Mouse (Mus musculus): ENCODE data around the gene Gm5617. TPM values are rescaled to one million over a fixed set of nuclear protein-coding genes. Genes with fewer than 3 reads are reported as not detected.

Gm5617 gene
- 30.0 and 32.1 TPM in 2 replicates for polyA plus RNA-seq (2015; fragmentation: Nextera tagmentation; extraction: Ambion mirVana)

DNA sequence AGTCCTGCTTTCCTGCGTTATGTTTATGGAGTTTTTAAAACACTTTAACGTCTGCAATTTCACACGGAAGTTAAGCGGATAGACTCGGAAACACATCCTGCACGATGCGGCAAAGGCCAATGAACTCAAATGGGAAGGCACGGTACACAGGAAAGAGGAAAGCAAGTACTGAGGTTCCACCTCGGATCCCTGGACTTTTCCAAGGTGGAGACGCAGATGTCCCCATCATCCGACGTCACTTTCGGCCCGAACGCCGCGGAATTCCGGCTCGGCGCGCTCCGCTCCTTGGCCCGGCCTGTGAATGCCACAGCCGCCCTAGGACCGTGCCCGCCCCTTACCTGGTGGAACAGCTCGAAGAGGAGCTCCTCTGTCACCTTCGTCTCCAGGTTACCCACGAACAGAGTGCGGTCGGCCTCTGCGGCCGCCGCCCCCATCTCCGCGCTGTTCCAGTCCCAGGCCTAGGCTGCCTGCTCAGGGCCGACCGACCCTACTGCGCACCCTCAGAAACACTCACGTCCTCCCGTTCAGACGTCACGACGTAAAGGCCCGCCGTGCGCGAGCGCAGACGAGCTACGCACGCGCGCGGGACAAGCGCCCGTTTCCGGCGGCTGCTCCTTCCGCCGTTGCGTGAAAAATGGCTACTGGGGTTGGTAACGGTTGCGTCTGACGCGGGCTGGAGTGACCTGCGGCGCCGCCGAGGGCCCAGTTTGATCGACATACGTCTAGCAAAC is at the start of gene Gm5617, which contains the start of gene Rbm7:
Gene Gm5617 (plus strand): TSS at position 626 of the 731 bp plus-strand sequence.
Gene Rbm7 (minus strand): TSS at position 483 of the 731 bp plus-strand sequence.
- no peaks in the 10 kb centered on the region for H3K27me3 ChIP-seq (replicated peaks; ENCODE audit: control insufficient read depth, insufficient read depth, low read length)
- H3K4me1 ChIP-seq (ENCODE audit: control insufficient read depth, insufficient read depth, low read length) = peaks cover 10% of the 10 kb centered on the region; the same call in 1 of the 2 replicates
- H3K36me3 ChIP-seq (ENCODE audit: control insufficient read depth, insufficient read depth, low read length) = peaks cover 10% of the 10 kb centered on the region; the same call in 1 of the 2 replicates
- peak within 1 kb of the TSS; percentile 95 for H3K27ac ChIP-seq (ENCODE audit: low read length)
- under 1% methylated on average over 72 of the region's 72 CpGs for WGBS
- peak within 1 kb of the TSS; percentile 95 for H3K9ac ChIP-seq (ENCODE audit: low read depth, low read length)
- peak; percentile 100 for ATAC-seq
- H3K4me3 ChIP-seq (ENCODE audit: low read length) = peak within 1 kb of the TSS; percentile 82
- peak within 1 kb of the TSS; percentile 77 for H3K4me2 ChIP-seq (ENCODE audit: low read depth, low read length)
- no peaks in the 10 kb centered on the region for H3K9me3 ChIP-seq (ENCODE audit: control insufficient read depth, low read length)

DNA sequence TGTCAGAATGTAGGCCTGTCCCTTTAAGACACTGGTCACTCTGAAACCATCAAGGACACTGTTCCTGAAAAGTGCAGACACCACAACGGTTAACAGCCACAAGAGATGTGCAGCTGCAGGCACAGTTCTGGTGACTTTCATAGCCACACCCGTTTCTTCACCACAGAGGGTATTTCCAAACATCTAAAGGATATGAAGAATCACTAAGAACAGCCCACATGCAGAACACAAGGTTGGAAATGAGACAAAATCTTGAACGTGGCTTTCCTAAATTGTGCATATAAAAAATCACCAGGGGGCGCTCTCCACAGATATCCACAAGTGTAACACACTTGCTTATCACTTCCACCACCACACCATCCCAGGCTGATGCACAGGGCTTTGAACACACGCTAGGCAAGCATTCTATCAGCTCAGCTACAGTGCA is 47.4 kb upstream of the Gm5617 start:
- Histone ChIP-seq H3K36me3 (ENCODE audit: control insufficient read depth, insufficient read depth, low read length) (no peaks in the 10 kb centered on the region), H3K4me1 (ENCODE audit: control insufficient read depth, insufficient read depth, low read length) (no peaks in the 10 kb centered on the region), H3K4me2 (ENCODE audit: low read depth, low read length) (no peak overlapping the region), H3K9ac (ENCODE audit: low read depth, low read length) (no peak overlapping the region), H3K9me3 (ENCODE audit: control insufficient read depth, low read length) (no peaks in the 10 kb centered on the region), H3K27ac (ENCODE audit: low read length) (no peak overlapping the region), H3K27me3 (replicated peaks; ENCODE audit: control insufficient read depth, insufficient read depth, low read length) (no peaks in the 10 kb centered on the region), H3K4me3 (ENCODE audit: low read length) (no peak overlapping the region)
- 38% methylated on average over 5 of the region's 5 CpGs for WGBS
- ATAC-seq = no peak

DNA sequence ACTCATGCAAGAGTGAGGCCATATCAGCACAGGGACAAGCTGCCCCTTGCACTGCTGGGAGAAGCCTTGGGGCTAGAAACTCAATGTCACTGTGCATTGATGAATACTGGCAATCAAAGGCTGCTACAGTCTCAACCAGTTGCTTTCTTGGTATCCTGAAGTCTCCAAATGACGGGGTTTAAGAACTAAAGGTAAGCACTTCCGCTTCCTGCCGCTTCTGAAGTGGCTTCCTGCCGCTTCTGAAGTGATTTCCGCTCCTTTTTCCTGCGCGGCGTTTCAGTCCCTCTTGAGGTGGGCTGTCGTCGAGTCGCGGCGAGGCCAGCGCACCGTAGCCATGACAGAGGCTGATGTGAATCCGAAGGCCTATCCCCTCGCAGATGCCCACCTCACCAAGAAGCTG is 45.2 kb upstream of the Gm5617 start:
- Histone ChIP-seq H3K4me2 (ENCODE audit: low read depth, low read length) (no peak overlapping the region), H3K4me1 (ENCODE audit: control insufficient read depth, insufficient read depth, low read length) (no peaks in the 10 kb centered on the region), H3K9ac (ENCODE audit: low read depth, low read length) (no peak overlapping the region), H3K4me3 (ENCODE audit: low read length) (no peak overlapping the region), H3K9me3 (ENCODE audit: control insufficient read depth, low read length) (no peaks in the 10 kb centered on the region), H3K36me3 (ENCODE audit: control insufficient read depth, insufficient read depth, low read length) (no peaks in the 10 kb centered on the region), H3K27me3 (replicated peaks; ENCODE audit: control insufficient read depth, insufficient read depth, low read length) (no peaks in the 10 kb centered on the region), H3K27ac (ENCODE audit: low read length) (no peak overlapping the region)
- no peak for ATAC-seq
- WGBS = 93% methylated on average over 17 of the region's 17 CpGs

DNA sequence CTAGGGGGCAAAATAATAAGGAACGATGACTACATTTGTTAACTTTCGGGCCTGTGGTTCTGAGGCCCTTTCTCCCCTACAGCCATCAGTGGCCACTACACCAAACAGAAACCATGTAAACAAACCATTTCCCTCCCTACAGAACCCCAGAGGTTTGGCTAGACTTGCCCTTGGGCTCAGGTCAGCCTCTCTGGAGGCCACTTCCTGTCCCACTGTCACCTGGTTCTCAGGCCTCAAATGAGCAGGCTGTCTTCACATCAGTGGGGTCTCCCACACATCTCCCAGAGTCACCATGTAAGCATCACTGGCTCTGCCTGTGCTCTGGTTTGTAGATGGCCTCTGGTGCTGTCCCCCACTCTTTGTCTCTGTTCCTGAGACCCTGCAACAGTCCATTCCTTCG is 39.3 kb upstream of the Gm5617 start:
- no peak overlapping the region for H3K4me2 ChIP-seq (ENCODE audit: low read depth, low read length)
- 75% methylated on average over 3 of the region's 3 CpGs for WGBS
- no peaks in the 10 kb centered on the region for H3K27me3 ChIP-seq (replicated peaks; ENCODE audit: control insufficient read depth, insufficient read depth, low read length)
- H3K36me3 ChIP-seq (ENCODE audit: control insufficient read depth, insufficient read depth, low read length) = no peaks in the 10 kb centered on the region
- no peak overlapping the region for H3K9ac ChIP-seq (ENCODE audit: low read depth, low read length)
- no peaks in the 10 kb centered on the region for H3K4me1 ChIP-seq (ENCODE audit: control insufficient read depth, insufficient read depth, low read length)
- H3K9me3 ChIP-seq (ENCODE audit: control insufficient read depth, low read length) = no peaks in the 10 kb centered on the region
- no peak for ATAC-seq
- H3K27ac ChIP-seq (ENCODE audit: low read length) = no peak overlapping the region
- H3K4me3 ChIP-seq (ENCODE audit: low read length) = no peak overlapping the region

DNA sequence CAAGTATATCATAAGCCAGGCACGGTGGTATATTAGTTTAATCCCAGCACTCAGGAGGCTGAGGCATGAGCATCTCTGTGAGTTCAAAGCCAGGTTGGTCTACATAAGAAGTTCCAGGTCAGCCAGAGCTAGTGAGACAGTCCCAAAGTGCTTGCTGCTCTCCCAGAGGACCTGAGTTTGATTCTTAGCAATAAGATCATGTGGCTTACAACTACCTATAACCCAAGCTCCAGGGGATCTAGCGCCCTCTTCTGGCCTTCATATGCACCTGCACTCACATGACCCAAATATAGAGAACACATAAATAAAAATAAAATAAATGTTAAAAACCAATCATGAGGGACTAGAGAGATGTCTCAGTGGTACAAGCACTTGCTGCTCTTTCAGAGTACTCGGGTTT is 36.4 kb upstream of the Gm5617 start:
- no peak for ATAC-seq

DNA sequence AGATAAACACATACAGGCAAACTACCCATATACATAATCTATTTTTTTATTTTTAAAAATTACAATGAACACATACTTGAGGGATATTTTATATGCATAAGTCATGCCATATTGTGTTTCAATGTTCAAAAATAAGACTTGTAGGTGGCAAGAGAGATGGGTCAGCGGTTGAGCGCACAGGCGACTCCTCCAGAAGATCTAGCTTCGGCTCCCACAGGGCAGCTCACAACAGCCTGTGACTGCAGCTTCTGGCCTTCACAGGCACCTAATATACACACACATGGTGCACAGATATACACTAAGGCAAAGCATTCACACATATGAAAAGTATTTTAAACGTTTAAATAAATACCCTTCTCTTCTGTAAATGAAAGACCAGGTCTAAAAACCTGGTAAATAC is 35.9 kb upstream of the Gm5617 start:
- ATAC-seq = no peak
- 91% methylated on average over 5 of the region's 5 CpGs for WGBS

More for the DNA sequence above, 36.4 kb upstream of the Gm5617 start:
- no peak overlapping the region for H3K4me2 ChIP-seq (ENCODE audit: low read depth, low read length)
- H3K9ac ChIP-seq (ENCODE audit: low read depth, low read length) = no peak overlapping the region
- H3K27ac ChIP-seq (ENCODE audit: low read length) = no peak overlapping the region
- no peaks in the 10 kb centered on the region for H3K36me3 ChIP-seq (ENCODE audit: control insufficient read depth, insufficient read depth, low read length)
- H3K4me1 ChIP-seq (ENCODE audit: control insufficient read depth, insufficient read depth, low read length) = no peaks in the 10 kb centered on the region
- H3K27me3 ChIP-seq (replicated peaks; ENCODE audit: control insufficient read depth, insufficient read depth, low read length) = no peaks in the 10 kb centered on the region
- H3K4me3 ChIP-seq (ENCODE audit: low read length) = no peak overlapping the region
- no peaks in the 10 kb centered on the region for H3K9me3 ChIP-seq (ENCODE audit: control insufficient read depth, low read length)
- WGBS = 68% methylated on average over 3 of the region's 3 CpGs

DNA sequence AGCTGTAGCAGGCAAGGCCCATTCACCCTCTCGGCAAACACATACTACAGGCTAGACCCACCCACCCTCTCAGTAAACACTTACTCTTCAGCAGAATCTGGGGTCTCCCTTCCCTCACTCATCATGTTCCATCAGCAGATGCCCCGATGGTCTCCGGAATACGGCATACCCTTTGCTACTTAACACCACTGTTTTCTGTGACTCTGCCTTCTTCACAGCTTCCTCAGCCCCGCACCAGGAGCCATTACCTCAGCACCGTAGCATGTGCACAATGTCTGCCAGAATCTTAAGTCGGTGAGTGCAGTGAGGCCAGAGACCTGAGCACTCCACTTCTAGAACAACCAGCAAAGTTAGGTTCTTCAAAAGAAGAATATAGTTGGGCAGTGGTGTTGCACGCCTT is 34.5 kb upstream of the Gm5617 start:
- Histone ChIP-seq H3K9ac (ENCODE audit: low read depth, low read length) (no peak overlapping the region), H3K36me3 (ENCODE audit: control insufficient read depth, insufficient read depth, low read length) (peaks cover 1% of the 10 kb centered on the region), H3K4me1 (ENCODE audit: control insufficient read depth, insufficient read depth, low read length) (no peaks in the 10 kb centered on the region), H3K27ac (ENCODE audit: low read length) (no peak overlapping the region), H3K27me3 (replicated peaks; ENCODE audit: control insufficient read depth, insufficient read depth, low read length) (no peaks in the 10 kb centered on the region), H3K4me3 (ENCODE audit: low read length) (no peak overlapping the region), H3K9me3 (ENCODE audit: control insufficient read depth, low read length) (no peaks in the 10 kb centered on the region), H3K4me2 (ENCODE audit: low read depth, low read length) (no peak overlapping the region)
- 87% methylated on average over 8 of the region's 8 CpGs for WGBS
- ATAC-seq = no peak

More for the DNA sequence above, 35.9 kb upstream of the Gm5617 start:
- no peak overlapping the region for H3K27ac ChIP-seq (ENCODE audit: low read length)
- no peak overlapping the region for H3K4me3 ChIP-seq (ENCODE audit: low read length)
- no peak overlapping the region for H3K4me2 ChIP-seq (ENCODE audit: low read depth, low read length)
- no peaks in the 10 kb centered on the region for H3K36me3 ChIP-seq (ENCODE audit: control insufficient read depth, insufficient read depth, low read length)
- no peaks in the 10 kb centered on the region for H3K4me1 ChIP-seq (ENCODE audit: control insufficient read depth, insufficient read depth, low read length)
- H3K9ac ChIP-seq (ENCODE audit: low read depth, low read length) = no peak overlapping the region
- H3K9me3 ChIP-seq (ENCODE audit: control insufficient read depth, low read length) = no peaks in the 10 kb centered on the region
- H3K27me3 ChIP-seq (replicated peaks; ENCODE audit: control insufficient read depth, insufficient read depth, low read length) = no peaks in the 10 kb centered on the region

DNA sequence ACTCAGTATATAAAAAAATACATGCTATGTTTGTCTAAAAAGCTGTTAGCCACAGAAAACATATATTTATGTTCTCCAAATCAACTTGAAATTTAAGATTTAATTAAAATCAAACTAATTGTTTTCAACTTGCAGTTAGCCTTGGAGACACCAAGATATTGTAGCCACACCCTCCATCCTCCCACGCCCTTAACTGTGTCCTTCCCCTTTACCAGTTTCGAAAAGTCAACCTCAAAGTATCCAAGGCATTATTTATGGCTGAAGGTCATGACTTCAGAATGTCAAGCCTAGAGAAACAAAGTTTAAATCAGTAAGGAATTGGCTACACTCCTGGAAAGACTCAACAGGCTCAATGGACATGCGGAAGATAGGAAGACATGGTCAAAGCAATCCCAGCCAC is 33.7 kb upstream of the Gm5617 start:
- H3K36me3 ChIP-seq (ENCODE audit: control insufficient read depth, insufficient read depth, low read length) = peaks cover 4% of the 10 kb centered on the region
- no peak overlapping the region for H3K9ac ChIP-seq (ENCODE audit: low read depth, low read length)
- WGBS = 69% methylated on average over 3 of the region's 3 CpGs
- H3K27me3 ChIP-seq (replicated peaks; ENCODE audit: control insufficient read depth, insufficient read depth, low read length) = no peaks in the 10 kb centered on the region
- H3K4me1 ChIP-seq (ENCODE audit: control insufficient read depth, insufficient read depth, low read length) = no peaks in the 10 kb centered on the region
- ATAC-seq = no peak
- no peaks in the 10 kb centered on the region for H3K9me3 ChIP-seq (ENCODE audit: control insufficient read depth, low read length)
- no peak overlapping the region for H3K4me3 ChIP-seq (ENCODE audit: low read length)
- no peak overlapping the region for H3K27ac ChIP-seq (ENCODE audit: low read length)
- H3K4me2 ChIP-seq (ENCODE audit: low read depth, low read length) = no peak overlapping the region

DNA sequence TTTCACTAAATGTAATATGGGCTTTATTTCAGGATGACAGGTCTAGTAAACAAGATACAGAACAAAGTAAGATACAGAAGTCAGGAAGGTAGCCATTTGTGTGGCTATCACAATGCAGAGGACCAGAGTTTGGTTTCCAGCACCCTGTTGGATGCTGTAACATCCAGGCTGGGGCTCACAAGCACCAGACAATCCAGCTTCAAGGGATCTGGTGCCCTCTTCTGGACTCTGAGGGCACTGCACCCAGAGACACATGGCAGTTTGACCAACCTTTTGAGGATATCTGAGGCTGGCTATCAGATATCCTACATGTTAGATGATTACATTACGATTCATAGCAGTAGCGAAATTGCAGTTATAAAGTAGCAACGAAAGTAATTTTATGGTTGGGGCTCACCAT is 29.6 kb upstream of the Gm5617 start:
- Histone ChIP-seq H3K36me3 (ENCODE audit: control insufficient read depth, insufficient read depth, low read length) (peaks cover 4% of the 10 kb centered on the region), H3K9ac (ENCODE audit: low read depth, low read length) (no peak overlapping the region), H3K27me3 (replicated peaks; ENCODE audit: control insufficient read depth, insufficient read depth, low read length) (no peaks in the 10 kb centered on the region), H3K4me3 (ENCODE audit: low read length) (no peak overlapping the region), H3K9me3 (ENCODE audit: control insufficient read depth, low read length) (no peaks in the 10 kb centered on the region), H3K4me2 (ENCODE audit: low read depth, low read length) (no peak overlapping the region), H3K27ac (ENCODE audit: low read length) (no peak overlapping the region), H3K4me1 (ENCODE audit: control insufficient read depth, insufficient read depth, low read length) (no peaks in the 10 kb centered on the region)
- no peak for ATAC-seq
- WGBS = 98% methylated on average over 3 of the region's 3 CpGs
